Mouse (Mus musculus) kidney, adult 2 months (tissue): ENCODE measurements at regions not wholly inside any gene's neighbourhood (a gene's known extent, or its start where the extent isn't known, plus 50 kb on each side); places are given as distances from the start of the nearest gene placed in this dataset.

Experiments
- CTCF ChIP-seq: fragments of 200-500 bp; conservative IDR thresholded peaks from 2 replicates; pipeline ENCODE4 v1.5.1; 2011; ENCODE audit warnings: low read depth, mild to moderate bottlenecking, control low read depth, low read length, moderate library complexity, mixed read lengths; ENCODE audit not compliant: insufficient read depth, insufficient read length
- POLR2A ChIP-seq: fragments of 200-500 bp; IDR thresholded peaks from one replicate; pipeline ENCODE4 v1.6.1; 2011; ENCODE audit warnings: low read depth, low read length, control low read depth

DNA sequence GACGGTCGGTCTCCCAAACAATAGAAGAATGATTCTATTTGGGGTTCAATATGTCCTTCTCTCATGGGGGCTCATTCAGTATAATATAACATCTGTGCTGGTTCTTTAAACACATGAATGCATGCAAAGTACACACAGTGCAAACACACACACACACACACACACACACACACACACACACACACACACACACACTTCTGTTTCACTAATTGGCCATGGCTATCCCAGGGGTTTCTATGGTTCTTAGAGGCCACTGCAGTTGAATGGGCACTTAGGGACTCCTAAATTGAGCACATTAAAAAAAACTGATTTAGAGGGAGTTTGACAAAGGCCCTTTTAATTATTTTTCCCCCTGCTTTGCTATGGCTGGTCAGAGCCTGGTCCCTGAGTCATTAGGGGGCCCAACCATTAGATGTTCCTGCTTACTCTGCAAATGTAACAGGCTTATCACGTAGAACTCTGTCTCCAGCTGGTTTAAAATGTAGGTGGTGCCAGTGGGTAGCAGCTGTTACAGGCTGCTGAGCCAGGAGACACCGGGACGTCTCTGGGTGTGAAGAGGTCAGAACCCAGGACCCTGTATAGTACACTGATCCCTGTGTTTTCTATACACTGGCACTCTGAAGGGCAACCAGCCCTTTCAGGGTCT lies 82.1 kb upstream of the Tab2 start:
- no peak for TF ChIP-seq POLR2A
- TF ChIP-seq CTCF: no peak
